Mouse (Mus musculus) layer of hippocampus, adult 11-12 months (tissue): ENCODE data around the gene Mcm9.
"Not testable (repeated sequence)": the region's sequence is repeated elsewhere in the genome, so short reads cannot be mapped to it uniquely, and the experiment has no call there.

ENCODE experiments used
- DNase-seq: peaks from one replicate; pipeline ENCODE4 v3.0.0; 2022; ENCODE audit warnings: low spot score

Gene Mcm9

DNA sequence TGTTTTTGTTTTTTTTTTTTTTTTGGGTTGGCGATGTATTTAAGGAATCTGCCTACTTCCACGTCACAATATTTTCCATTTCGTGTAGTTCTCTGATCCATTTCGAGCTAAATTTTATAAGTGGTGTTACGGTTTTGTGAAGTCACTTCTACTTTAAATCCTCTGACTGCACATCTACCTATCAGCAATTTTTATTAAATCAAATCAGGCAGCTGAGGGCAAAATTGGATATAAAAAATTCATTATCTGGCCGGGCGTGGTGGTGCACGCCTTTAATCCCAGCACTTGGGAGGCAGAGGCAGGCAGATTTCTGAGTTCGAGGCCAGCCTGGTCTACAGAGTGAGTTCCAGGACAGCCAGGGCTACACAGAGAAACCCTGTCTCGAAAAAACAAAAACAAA, at the start of gene Mcm9:
TSS of gene Mcm9 (minus strand) at position 101 of the 400 bp plus-strand sequence.
- DNase-seq: not testable (repeated sequence)

GRCm38 (mm10) chr10:53661788-53662187, 31.5 kb upstream of the Mcm9 start:
- DNase-seq: no peak

DNA sequence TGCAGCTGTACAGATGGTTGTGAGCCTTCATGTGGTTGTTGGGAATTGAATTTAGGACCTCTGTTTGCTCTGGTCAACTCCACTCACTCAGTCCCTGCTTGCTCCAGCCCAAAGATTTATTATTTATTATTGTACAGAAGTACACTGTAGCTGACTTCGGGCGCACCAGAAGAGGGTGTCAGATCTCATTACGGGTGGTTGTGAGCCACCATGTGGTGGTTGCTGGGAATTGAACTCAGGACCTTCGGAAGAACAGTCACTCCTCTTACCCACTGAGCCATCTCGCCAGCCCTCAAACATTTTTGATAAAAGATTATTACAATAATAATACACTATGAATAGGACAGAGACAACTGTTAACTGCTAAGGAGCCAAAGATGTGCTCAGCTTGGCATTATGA, 24.0 kb upstream of the Mcm9 start:
- DNase-seq: not testable (repeated sequence)

DNA sequence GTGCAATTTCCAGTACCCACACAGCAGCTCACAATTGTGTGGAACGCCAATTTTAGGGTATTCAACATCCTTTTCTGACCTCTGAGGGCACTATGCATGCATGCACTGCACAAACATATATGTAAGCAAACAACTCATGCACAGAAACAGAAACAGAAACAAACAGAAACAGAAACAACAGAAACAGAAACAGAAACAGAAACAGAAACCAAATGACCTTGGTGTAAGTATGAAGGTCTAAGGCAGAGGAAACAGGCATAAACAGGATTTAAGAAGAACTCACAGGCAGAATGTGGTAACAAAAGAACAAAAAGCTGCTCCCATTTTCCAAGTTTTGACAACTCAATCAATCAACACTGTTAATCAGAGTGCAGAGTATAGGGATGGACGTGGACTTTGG, 20.4 kb upstream of the Mcm9 start:
- no peak for DNase-seq

- DNase-seq: peak; percentile 39
These were observed 11.3 kb upstream of the Mcm9 start for GRCm38 (mm10) chr10:53641507-53641906.

- no peak for DNase-seq
These were observed 5.2 kb upstream of the Mcm9 start for GRCm38 (mm10) chr10:53635246-53635971.

DNA sequence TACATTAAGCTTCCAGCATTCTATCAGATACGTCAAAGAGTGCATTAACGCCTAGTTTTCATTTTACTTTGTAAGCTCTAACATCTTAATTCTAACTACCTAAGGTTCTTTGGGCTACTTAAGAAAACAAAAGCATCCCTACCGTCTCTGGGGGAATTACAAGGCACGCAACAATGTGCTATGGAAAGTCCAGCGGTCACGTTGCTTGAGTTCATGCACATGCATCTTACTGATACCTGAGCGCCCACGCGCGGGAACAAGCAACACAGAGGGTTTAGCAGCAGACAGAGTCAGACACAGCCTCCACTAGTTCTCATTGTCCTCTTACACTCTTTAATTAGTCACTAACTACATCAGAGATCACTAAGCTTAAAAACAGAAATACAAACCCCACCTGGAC, 3.9 kb upstream of the Mcm9 start:
- no peak for DNase-seq

DNA sequence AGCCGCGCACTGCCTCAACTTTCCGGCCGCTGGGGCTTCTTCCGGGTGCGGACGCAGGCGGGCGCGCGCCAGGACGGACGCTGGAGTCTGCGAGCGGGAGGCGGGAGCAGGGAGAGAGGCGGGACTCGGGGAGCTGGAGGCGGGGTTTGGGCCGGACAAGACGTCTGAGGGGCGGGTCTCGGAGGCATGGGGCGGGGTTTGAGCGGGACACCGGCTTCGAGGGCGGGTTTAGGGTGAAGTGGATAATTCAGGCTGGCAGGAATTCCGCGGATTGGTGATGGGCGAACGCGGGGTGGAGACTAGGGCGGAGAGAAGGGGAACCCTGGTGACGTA, 355 bp downstream of the Mcm9 start:
- DNase-seq: peak; percentile 96

DNA sequence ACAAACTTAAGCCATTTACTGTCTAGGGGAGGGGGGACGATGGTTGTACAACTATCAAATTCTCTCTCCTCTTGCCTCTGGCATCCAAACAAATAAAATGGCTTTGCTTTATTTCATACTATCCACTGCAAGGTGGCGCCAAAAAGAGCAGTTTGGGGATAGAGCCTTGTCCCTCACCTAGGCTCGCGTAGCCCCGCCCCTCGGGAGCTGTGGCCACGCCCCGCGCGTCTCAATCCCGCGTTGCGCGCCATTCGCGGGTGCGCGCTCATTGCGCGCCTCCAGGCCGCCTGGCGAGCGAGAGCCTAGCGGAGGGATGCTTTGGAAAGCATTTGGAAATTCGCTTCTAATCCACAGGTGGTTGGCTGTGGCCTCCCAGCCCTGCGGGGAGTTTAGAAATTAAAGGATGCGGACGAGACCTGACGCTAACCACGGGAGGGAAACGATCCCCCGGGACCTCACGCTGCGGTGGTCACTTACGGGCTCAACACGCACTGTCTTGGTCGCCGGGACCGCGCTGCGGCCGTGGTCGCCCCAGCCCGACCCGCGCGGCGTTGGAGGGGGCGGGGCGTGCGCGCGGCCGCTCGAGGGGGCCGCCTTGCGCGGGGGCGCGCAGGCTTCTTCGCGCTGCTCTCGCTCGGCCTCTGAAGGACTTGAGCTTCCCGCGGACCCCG, 857 bp downstream of the Mcm9 start:
- peak; percentile 91 for DNase-seq

GRCm38 (mm10) chr10:53615850-53616616, 14.2 kb downstream of the Mcm9 start:
- no peak for DNase-seq

DNA sequence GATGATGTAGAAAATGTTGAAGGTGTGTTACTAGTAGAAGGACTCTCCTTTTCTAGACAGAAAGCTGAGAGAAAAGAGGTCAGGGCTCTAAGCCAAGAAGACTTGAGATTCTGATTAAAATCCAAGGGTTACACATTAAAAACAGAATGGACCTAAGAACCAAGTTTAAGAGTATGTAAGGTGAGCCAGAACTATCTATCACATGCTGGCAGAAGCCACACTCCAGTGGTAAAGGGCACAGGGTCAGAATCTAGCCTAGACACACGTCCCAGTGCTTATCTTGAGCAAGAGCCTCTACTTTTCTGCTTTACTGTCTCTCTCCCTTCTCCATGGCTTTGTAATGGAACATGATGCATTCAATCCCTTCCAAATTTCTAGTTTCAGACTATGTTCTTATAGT, 16.3 kb downstream of the Mcm9 start:
- DNase-seq: no peak

- peak; percentile 67 for DNase-seq
These were observed 18.1 kb downstream of the Mcm9 start for GRCm38 (mm10) chr10:53612172-53612571.

DNA sequence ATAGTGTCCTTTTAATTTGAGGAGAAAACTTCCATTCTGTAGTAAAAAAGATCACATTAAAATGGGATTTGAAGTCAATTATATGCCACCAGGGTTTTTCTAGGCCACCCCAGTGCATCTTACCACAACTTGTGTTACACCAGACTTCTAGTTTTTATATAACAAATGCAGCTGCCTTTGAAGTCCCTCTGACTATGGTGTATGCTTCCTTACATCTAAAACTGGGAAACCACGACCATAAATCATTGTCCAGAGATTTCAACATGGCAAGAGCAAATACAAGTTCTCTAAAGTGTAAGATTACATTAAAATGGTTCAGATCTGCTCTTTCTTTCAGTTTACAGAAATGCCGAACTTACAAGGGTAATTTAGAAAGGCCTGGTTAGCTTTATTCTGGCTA, 22.0 kb downstream of the Mcm9 start:
- DNase-seq: no peak

GRCm38 (mm10) chr10:53605328-53605727, 24.9 kb downstream of the Mcm9 start:
- no peak for DNase-seq

- no peak for DNase-seq
These were observed 31.4 kb downstream of the Mcm9 start for GRCm38 (mm10) chr10:53598821-53599220.

GRCm38 (mm10) chr10:53597121-53597881, 32.9 kb downstream of the Mcm9 start:
- peak; percentile 21 for DNase-seq

- DNase-seq: peak; percentile 96
These were observed 33.5 kb downstream of the Mcm9 start, which contains the start of gene Asf1a for GRCm38 (mm10) chr10:53596677-53597120. TSS of gene Asf1a (plus strand) at chr10:53596757.

DNA sequence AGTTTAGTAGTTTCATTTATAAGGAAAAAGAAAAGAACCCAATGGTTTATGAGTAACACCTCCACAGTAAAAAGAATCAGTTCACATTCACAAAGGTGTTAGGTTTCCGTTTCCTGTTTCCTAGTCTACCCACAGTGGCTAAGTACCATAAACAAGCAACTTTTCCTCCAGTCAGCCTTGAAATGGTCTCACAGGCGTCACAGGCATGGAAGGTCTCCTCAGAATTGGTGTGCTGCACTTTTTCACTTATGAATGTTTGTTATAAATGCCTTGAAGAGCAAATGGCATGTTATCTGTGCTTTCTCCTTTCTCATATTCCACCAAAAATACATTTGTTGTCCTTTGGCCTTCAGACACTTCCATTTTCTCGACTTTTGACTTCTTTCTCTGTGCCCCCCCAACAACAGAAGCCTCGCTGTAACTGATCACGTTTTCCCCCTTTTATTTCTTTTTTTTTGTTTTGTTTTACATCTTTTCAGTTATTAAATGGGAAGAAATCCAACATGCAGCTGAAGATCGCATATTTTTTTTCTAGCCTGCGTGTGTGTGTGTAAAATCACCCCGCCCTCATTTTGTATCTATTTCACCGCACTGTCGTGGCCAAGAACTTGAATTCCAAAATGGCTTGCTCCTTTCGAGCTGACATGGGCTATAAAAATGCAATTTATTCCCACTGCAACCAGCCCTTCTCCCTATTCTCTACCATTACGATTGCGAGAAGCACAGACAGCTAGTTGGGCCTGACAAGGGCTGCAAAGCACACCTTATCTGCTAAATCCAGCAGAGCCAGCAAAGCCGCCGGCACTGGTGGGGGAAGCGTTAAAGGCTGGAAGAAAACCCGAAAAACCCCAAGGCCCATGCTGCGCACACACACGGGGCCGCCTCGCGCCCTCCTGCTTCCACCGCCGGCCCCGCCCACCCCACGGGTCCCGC, 34.2 kb downstream of the Mcm9 start:
- DNase-seq: no peak

GRCm38 (mm10) chr10:53585777-53586176, 44.5 kb downstream of the Mcm9 start:
- DNase-seq: no peak

- peak; percentile 7 for DNase-seq
These were observed 49.2 kb downstream of the Mcm9 start for GRCm38 (mm10) chr10:53581087-53581486.

DNA sequence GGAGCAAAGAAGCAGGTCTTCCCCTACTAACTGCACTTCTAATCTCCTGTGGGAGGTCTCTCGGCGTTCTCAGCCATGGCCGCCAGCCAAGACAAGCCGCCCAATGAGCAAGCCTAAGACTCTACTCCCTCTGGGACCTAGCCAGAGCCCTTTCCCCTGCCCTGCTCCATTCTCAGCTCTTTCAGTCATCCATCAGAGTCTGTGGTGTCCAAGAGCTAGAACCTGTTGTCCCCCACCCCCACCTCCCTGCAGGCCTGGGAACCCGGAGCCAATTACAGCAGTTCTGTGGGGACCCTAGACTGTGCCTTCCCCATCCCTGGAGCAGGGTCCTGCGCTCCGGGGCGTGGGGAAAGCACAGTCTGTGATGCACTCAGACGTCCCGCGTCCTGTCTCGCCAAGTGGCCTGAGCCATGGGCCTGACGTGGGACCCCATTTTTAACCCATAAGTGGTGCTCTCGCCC, 49.6 kb downstream of the Mcm9 start:
- DNase-seq: peak; percentile 42
